Mouse (Mus musculus) midbrain, embryonic 12.5 days (tissue): ENCODE measurements at regions not wholly inside any gene's neighbourhood (a gene's known extent, or its start where the extent isn't known, plus 50 kb on each side); places are given as distances from the start of the nearest gene placed in this dataset.

Source experiments
- ATAC-seq: fragments of 200-750 bp; cut with Nextera tagmentation; 2 replicates; pipeline ENCODE4 v1.8.0; 2017; ENCODE audit warnings: low read depth, moderate TSS enrichment, moderate library complexity; ENCODE audit not compliant: low FRiP score
- H3K27ac ChIP-seq: fragments of 300-500 bp; sonication (generic); replicated peaks from 2 replicates; pipeline ENCODE4 v1.5.1; 2016; ENCODE audit warnings: mild to moderate bottlenecking
- H3K27me3 ChIP-seq: fragments of 300-500 bp; sonication (generic); 2 replicates; pipeline ENCODE4 v1.6.1; 2016; ENCODE audit warnings: mild to moderate bottlenecking
- H3K36me3 ChIP-seq: fragments of 300-500 bp; sonication (generic); 2 replicates; pipeline ENCODE4 v1.6.1; 2016
- H3K4me1 ChIP-seq: fragments of 300-500 bp; sonication (generic); 2 replicates; pipeline ENCODE4 v1.6.1; 2016
- H3K4me2 ChIP-seq: fragments of 300-500 bp; sonication (generic); replicated peaks from 2 replicates; pipeline ENCODE4 v1.6.1; 2016; ENCODE audit warnings: mild to moderate bottlenecking, moderate library complexity
- H3K4me3 ChIP-seq: fragments of 300-500 bp; sonication (generic); 2 replicates; pipeline ENCODE4 v1.5.1; 2016; ENCODE audit warnings: mild to moderate bottlenecking
- H3K9ac ChIP-seq: fragments of 300-500 bp; sonication (generic); replicated peaks from 2 replicates; pipeline ENCODE4 v1.6.1; 2016; ENCODE audit warnings: mild to moderate bottlenecking, moderate library complexity
- H3K9me3 ChIP-seq: fragments of 300-500 bp; sonication (generic); 2 replicates; pipeline ENCODE4 v1.6.1; 2016; ENCODE audit warnings: mild to moderate bottlenecking
- whole genome bisulfite sequencing: fragments of 180-500 bp; shearing (Covaris S2); methylation state at CpG from one replicate; pipeline ENCODE4 v1.1.7; 2016; 5-methylcytosine and 5-hydroxymethylcytosine counted together

- 100% methylated on average over 1 of the region's 1 CpGs for WGBS
- Histone ChIP-seq H3K9ac (no peak overlapping the region), H3K27me3 (no peaks in the 10 kb centered on the region), H3K9me3 (no peaks in the 10 kb centered on the region), H3K4me3 (no peak overlapping the region), H3K4me1 (peaks cover 28% of the 10 kb centered on the region), H3K36me3 (no peaks in the 10 kb centered on the region), H3K27ac (no peak overlapping the region), H3K4me2 (no peak overlapping the region)
- ATAC-seq = no peak
These were observed 392.6 kb downstream of the Nedd1 start for GRCm38 (mm10) chr10:92329661-92330060.

DNA sequence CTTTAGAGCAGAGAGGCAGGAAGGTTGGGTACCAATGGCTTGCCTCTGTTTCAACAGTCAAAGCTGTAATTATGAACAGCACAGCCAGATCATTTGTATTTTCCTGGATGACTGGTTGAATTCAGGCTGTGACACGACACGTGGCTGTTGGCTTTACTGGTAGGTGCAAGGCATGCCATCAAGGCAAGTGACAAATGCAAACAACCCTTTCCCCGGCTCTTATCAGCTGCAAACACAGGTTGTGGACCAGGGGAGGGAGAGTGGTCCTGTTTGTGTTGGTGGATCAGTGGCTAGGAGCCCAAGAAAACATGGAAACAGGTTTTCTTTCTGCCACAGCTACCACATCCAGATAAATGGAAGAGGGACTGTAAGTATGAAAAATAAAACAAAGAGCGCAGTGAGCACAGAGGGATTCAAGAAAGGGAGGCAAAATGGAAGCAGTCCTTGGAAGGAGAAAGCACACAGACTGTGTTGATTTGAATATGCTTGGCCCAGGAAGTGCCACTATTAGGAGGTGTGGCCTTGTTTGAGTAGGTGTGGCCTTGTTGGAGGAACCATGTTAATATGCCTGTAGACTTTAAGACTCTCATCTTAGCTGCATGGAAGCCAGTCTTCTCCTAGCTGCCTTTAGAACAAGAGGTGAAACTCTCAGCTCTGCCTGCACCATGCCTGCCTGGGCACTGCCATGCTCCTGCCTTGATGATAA is 396.8 kb downstream of the Nedd1 start:
- Histone ChIP-seq H3K4me3 (no peak overlapping the region), H3K4me2 (no peak overlapping the region), H3K4me1 (0 out of 2 replicates have a peak, but pooled peaks cover 8% of the 10 kb centered on the region), H3K9ac (no peak overlapping the region), H3K27ac (no peak overlapping the region), H3K9me3 (no peaks in the 10 kb centered on the region), H3K27me3 (no peaks in the 10 kb centered on the region), H3K36me3 (no peaks in the 10 kb centered on the region)
- ATAC-seq = no peak
- 84% methylated on average over 4 of the region's 4 CpGs for WGBS

- peak; percentile 52; the same call in 1 of the 2 replicates for ATAC-seq
- H3K4me3 ChIP-seq = no peak overlapping the region
- H3K27ac ChIP-seq = no peak overlapping the region
- H3K9me3 ChIP-seq = no peaks in the 10 kb centered on the region
- H3K4me1 ChIP-seq = peaks cover 8% of the 10 kb centered on the region; the same call in 1 of the 2 replicates
- 44% methylated on average over 3 of the region's 3 CpGs for WGBS
- no peak overlapping the region for H3K9ac ChIP-seq
- no peaks in the 10 kb centered on the region for H3K27me3 ChIP-seq
- no peaks in the 10 kb centered on the region for H3K36me3 ChIP-seq
- no peak overlapping the region for H3K4me2 ChIP-seq
These were observed 407.6 kb downstream of the Nedd1 start for GRCm38 (mm10) chr10:92314606-92315005.

GRCm38 (mm10) chr10:92312278-92312677 is 409.9 kb downstream of the Nedd1 start:
- Histone ChIP-seq H3K27ac (no peak overlapping the region), H3K9ac (no peak overlapping the region), H3K4me3 (no peak overlapping the region), H3K36me3 (no peaks in the 10 kb centered on the region), H3K9me3 (no peaks in the 10 kb centered on the region), H3K4me2 (no peak overlapping the region), H3K27me3 (no peaks in the 10 kb centered on the region), H3K4me1 (peaks cover 8% of the 10 kb centered on the region; the same call in 1 of the 2 replicates)
- no peak for ATAC-seq
- 80% methylated on average over 6 of the region's 6 CpGs for WGBS

DNA sequence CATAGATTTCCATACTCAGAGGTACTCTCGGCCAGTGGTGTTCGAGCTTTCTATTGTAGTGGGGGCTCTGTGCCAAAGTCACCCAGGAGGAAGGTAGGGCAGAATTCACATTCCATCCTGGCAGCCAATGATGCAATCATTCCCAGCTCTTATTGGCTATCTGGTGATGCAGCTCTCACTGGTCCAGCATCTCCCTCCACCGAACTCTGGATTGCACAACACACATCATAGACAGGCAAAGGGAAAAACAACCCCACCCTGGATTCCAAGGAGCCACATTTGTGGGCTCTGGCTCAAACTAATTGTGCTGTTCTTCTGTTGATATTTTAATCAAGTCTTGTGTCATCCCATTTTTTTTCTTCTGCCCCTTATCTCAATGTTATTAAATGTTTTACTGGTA is 413.6 kb downstream of the Nedd1 start:
- Histone ChIP-seq H3K27ac (no peak overlapping the region), H3K4me1 (no peaks in the 10 kb centered on the region), H3K4me3 (no peak overlapping the region), H3K9me3 (no peaks in the 10 kb centered on the region), H3K27me3 (no peaks in the 10 kb centered on the region), H3K9ac (no peak overlapping the region), H3K36me3 (no peaks in the 10 kb centered on the region), H3K4me2 (no peak overlapping the region)
- ATAC-seq = no peak
- WGBS = 92% methylated on average over 3 of the region's 3 CpGs

- Histone ChIP-seq H3K9ac (no peak overlapping the region), H3K4me2 (no peak overlapping the region), H3K4me3 (no peak overlapping the region), H3K36me3 (no peaks in the 10 kb centered on the region), H3K9me3 (no peaks in the 10 kb centered on the region), H3K27me3 (no peaks in the 10 kb centered on the region), H3K27ac (no peak overlapping the region), H3K4me1 (no peaks in the 10 kb centered on the region)
- no peak for ATAC-seq
- WGBS = 36% methylated on average over 3 of the region's 3 CpGs
These were observed 414.4 kb downstream of the Nedd1 start for GRCm38 (mm10) chr10:92307861-92308260.

- Histone ChIP-seq H3K4me2 (no peak overlapping the region), H3K27me3 (no peaks in the 10 kb centered on the region), H3K9me3 (no peaks in the 10 kb centered on the region), H3K4me3 (no peak overlapping the region), H3K4me1 (peaks cover 14% of the 10 kb centered on the region), H3K36me3 (no peaks in the 10 kb centered on the region), H3K9ac (no peak overlapping the region), H3K27ac (no peak overlapping the region)
- WGBS = 81% methylated on average over 13 of the region's 13 CpGs
- ATAC-seq = no peak
These were observed 423.5 kb downstream of the Nedd1 start for GRCm38 (mm10) chr10:92298693-92299092.

- Histone ChIP-seq H3K9ac (no peak overlapping the region), H3K36me3 (no peaks in the 10 kb centered on the region), H3K9me3 (no peaks in the 10 kb centered on the region), H3K27me3 (no peaks in the 10 kb centered on the region), H3K4me1 (peaks cover 14% of the 10 kb centered on the region), H3K27ac (peak overlapping the region; percentile 56), H3K4me3 (no peak overlapping the region), H3K4me2 (no peak overlapping the region)
- ATAC-seq = no peak
- WGBS = 65% methylated on average over 4 of the region's 4 CpGs
These were observed 425.4 kb downstream of the Nedd1 start for GRCm38 (mm10) chr10:92296837-92297236.

GRCm38 (mm10) chr10:92296303-92296702 is 425.9 kb downstream of the Nedd1 start:
- no peak overlapping the region for H3K9ac ChIP-seq

DNA sequence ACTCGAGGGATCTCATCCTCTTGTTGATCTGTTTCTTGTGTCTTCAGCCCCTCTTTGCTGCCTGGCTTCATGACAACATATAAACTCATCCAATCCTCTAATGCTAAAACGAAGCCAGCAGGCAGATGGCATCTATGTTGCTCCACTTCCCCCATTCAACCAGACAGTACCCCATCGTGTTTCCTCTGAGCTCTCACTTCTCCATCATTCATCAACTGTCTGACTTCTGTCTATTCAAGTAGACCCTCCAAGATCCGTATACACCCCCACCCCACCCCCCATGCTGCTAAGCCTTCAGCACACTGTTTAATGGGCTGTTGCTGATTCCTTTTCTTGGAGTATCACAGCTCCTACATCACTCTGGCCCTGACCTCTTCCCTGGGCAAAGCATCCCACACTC is 429.0 kb downstream of the Nedd1 start:
- Histone ChIP-seq H3K9me3 (no peaks in the 10 kb centered on the region), H3K4me3 (no peak overlapping the region), H3K9ac (no peak overlapping the region), H3K4me1 (peaks cover 17% of the 10 kb centered on the region), H3K36me3 (no peaks in the 10 kb centered on the region), H3K27me3 (no peaks in the 10 kb centered on the region), H3K27ac (no peak overlapping the region), H3K4me2 (no peak overlapping the region)
- 73% methylated on average over 4 of the region's 4 CpGs for WGBS
- ATAC-seq = no peak

More at GRCm38 (mm10) chr10:92296303-92296702, 425.9 kb downstream of the Nedd1 start:
- WGBS = 54% methylated on average over 9 of the region's 9 CpGs
- no peak overlapping the region for H3K4me3 ChIP-seq
- H3K27me3 ChIP-seq = no peaks in the 10 kb centered on the region
- ATAC-seq = no peak
- H3K9me3 ChIP-seq = no peaks in the 10 kb centered on the region
- H3K27ac ChIP-seq = peak overlapping the region; percentile 56
- no peak overlapping the region; the same call in 1 of the 2 replicates for H3K4me2 ChIP-seq
- no peaks in the 10 kb centered on the region for H3K36me3 ChIP-seq
- peaks cover 14% of the 10 kb centered on the region for H3K4me1 ChIP-seq

GRCm38 (mm10) chr10:92289230-92289629 is 433.0 kb downstream of the Nedd1 start:
- Histone ChIP-seq H3K36me3 (no peaks in the 10 kb centered on the region), H3K27ac (no peak overlapping the region), H3K4me2 (no peak overlapping the region), H3K27me3 (no peaks in the 10 kb centered on the region), H3K4me1 (0 out of 2 replicates have a peak, but pooled peaks cover 3% of the 10 kb centered on the region), H3K4me3 (no peak overlapping the region), H3K9me3 (no peaks in the 10 kb centered on the region), H3K9ac (no peak overlapping the region)
- ATAC-seq = no peak
- 50% methylated on average over 5 of the region's 5 CpGs for WGBS

DNA sequence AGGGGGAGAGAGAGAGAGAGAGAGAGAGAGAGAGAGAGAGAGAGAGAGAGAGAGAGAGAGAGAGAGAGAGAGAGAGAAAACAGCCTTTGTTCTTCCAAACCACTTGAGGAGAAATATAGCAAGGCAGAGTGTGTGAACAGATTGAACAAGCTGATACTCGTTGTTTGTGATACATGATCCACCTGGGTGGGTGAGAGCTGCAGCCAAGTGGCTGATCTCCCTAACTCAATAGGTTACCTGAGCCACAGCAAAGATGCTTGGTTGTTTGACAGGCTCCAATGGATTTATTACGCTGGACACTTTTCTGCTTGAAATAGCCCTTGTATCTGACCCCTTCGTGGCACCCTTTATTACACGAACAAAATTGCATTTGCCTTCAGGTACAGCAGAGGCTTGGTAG is 438.0 kb downstream of the Nedd1 start:
- no peak overlapping the region for H3K4me3 ChIP-seq
- no peak overlapping the region for H3K27ac ChIP-seq
- no peaks in the 10 kb centered on the region for H3K36me3 ChIP-seq
- no peaks in the 10 kb centered on the region for H3K9me3 ChIP-seq
- 0 out of 2 replicates have a peak, but pooled peaks cover 2% of the 10 kb centered on the region for H3K4me1 ChIP-seq
- 80% methylated on average over 4 of the region's 4 CpGs for WGBS
- no peak for ATAC-seq
- H3K27me3 ChIP-seq = no peaks in the 10 kb centered on the region
- H3K9ac ChIP-seq = no peak overlapping the region
- no peak overlapping the region for H3K4me2 ChIP-seq

GRCm38 (mm10) chr10:92277981-92278380 is 444.2 kb downstream of the Nedd1 start:
- Histone ChIP-seq H3K9ac (no peak overlapping the region), H3K4me2 (no peak overlapping the region), H3K27ac (no peak overlapping the region), H3K27me3 (no peaks in the 10 kb centered on the region), H3K4me1 (no peaks in the 10 kb centered on the region), H3K36me3 (no peaks in the 10 kb centered on the region), H3K9me3 (no peaks in the 10 kb centered on the region), H3K4me3 (no peak overlapping the region)
- 45% methylated on average over 2 of the region's 2 CpGs for WGBS
- ATAC-seq = no peak
